Mouse (Mus musculus): ENCODE results near the gene Lcn11. TPM values are rescaled to one million over a fixed set of nuclear protein-coding genes. Genes with fewer than 3 reads are reported as not detected.
"Not testable (repeated sequence)": the region's sequence is repeated elsewhere in the genome, so short reads cannot be mapped to it uniquely, and the experiment has no call there.

Lcn11 gene
- polyA plus RNA-seq (2014; fragmentation: Nextera tagmentation; extraction: Ambion mirVana), result not detected in 2 replicates

- H3K4me3 ChIP-seq (ENCODE audit: low read depth, low read length), result no peak within 1 kb of the TSS
- no peaks in the 10 kb centered on the region for H3K36me3 ChIP-seq (ENCODE audit: control insufficient read depth, insufficient read depth, low read length)
- H3K27me3 ChIP-seq (ENCODE audit: control insufficient read depth, insufficient read depth, low read length), result no peaks in the 10 kb centered on the region
- H3K27ac ChIP-seq (ENCODE audit: low read depth, low read length), result no peak within 1 kb of the TSS
- WGBS, result 91% methylated on average over 1 of the region's 1 CpGs
- no peaks in the 10 kb centered on the region for H3K4me1 ChIP-seq (ENCODE audit: control insufficient read depth, insufficient read depth, low read length)
- no peaks in the 10 kb centered on the region for H3K9me3 ChIP-seq (ENCODE audit: control insufficient read depth, low read length)
- H3K9ac ChIP-seq (replicated peaks; ENCODE audit: low read depth, low read length), result no peak within 1 kb of the TSS
- no peak for ATAC-seq (ENCODE audit: low read depth)
- no peak within 1 kb of the TSS for H3K4me2 ChIP-seq (ENCODE audit: low read depth, low read length)
Measured at GRCm38 (mm10) chr2:25776717-25777116, at the start of gene Lcn11. TSS of gene Lcn11 (plus strand) at chr2:25777017.

- Histone ChIP-seq H3K27me3 (ENCODE audit: control insufficient read depth, insufficient read depth, low read length) (no peaks in the 10 kb centered on the region), H3K4me2 (ENCODE audit: low read depth, low read length) (no peak overlapping the region), H3K9me3 (ENCODE audit: control insufficient read depth, low read length) (no peaks in the 10 kb centered on the region), H3K9ac (replicated peaks; ENCODE audit: low read depth, low read length) (no peak overlapping the region), H3K4me3 (ENCODE audit: low read depth, low read length) (no peak overlapping the region), H3K4me1 (ENCODE audit: control insufficient read depth, insufficient read depth, low read length) (no peaks in the 10 kb centered on the region), H3K36me3 (ENCODE audit: control insufficient read depth, insufficient read depth, low read length) (no peaks in the 10 kb centered on the region), H3K27ac (ENCODE audit: low read depth, low read length) (no peak overlapping the region)
- WGBS, result 50% methylated on average over 2 of the region's 2 CpGs
- no peak for ATAC-seq (ENCODE audit: low read depth)
Measured at GRCm38 (mm10) chr2:25733199-25733930, 43.5 kb upstream of the Lcn11 start.

- H3K27me3 ChIP-seq (ENCODE audit: control insufficient read depth, insufficient read depth, low read length); H3K27ac ChIP-seq (ENCODE audit: low read depth, low read length); H3K4me1 ChIP-seq (ENCODE audit: control insufficient read depth, insufficient read depth, low read length); H3K4me3 ChIP-seq (ENCODE audit: low read depth, low read length); ATAC-seq (ENCODE audit: low read depth); H3K9ac ChIP-seq (replicated peaks; ENCODE audit: low read depth, low read length); H3K36me3 ChIP-seq (ENCODE audit: control insufficient read depth, insufficient read depth, low read length); H3K9me3 ChIP-seq (ENCODE audit: control insufficient read depth, low read length); H3K4me2 ChIP-seq (ENCODE audit: low read depth, low read length): not testable (repeated sequence)
- WGBS, result 93% methylated on average over 3 of the region's 3 CpGs
Measured at GRCm38 (mm10) chr2:25736709-25737108, 40.1 kb upstream of the Lcn11 start, which contains the start of gene Obp2b. TSS of gene Obp2b (plus strand) at chr2:25737009.

GRCm38 (mm10) chr2:25741671-25742070 lies 35.1 kb upstream of the Lcn11 start:
- WGBS, result 68% methylated on average over 1 of the region's 1 CpGs
- Histone ChIP-seq H3K27me3 (ENCODE audit: control insufficient read depth, insufficient read depth, low read length) (no peaks in the 10 kb centered on the region), H3K36me3 (ENCODE audit: control insufficient read depth, insufficient read depth, low read length) (no peaks in the 10 kb centered on the region), H3K27ac (ENCODE audit: low read depth, low read length) (no peak overlapping the region), H3K9me3 (ENCODE audit: control insufficient read depth, low read length) (no peaks in the 10 kb centered on the region), H3K4me2 (ENCODE audit: low read depth, low read length) (no peak overlapping the region), H3K4me1 (ENCODE audit: control insufficient read depth, insufficient read depth, low read length) (no peaks in the 10 kb centered on the region), H3K4me3 (ENCODE audit: low read depth, low read length) (no peak overlapping the region), H3K9ac (replicated peaks; ENCODE audit: low read depth, low read length) (no peak overlapping the region)
- ATAC-seq (ENCODE audit: low read depth), result no peak

GRCm38 (mm10) chr2:25754201-25754600 lies 22.6 kb upstream of the Lcn11 start:
- H3K4me3 ChIP-seq (ENCODE audit: low read depth, low read length), result no peak overlapping the region
- ATAC-seq (ENCODE audit: low read depth), result no peak
- no peak overlapping the region for H3K9ac ChIP-seq (replicated peaks; ENCODE audit: low read depth, low read length)
- no peaks in the 10 kb centered on the region for H3K27me3 ChIP-seq (ENCODE audit: control insufficient read depth, insufficient read depth, low read length)
- WGBS, result 96% methylated on average over 1 of the region's 1 CpGs
- H3K36me3 ChIP-seq (ENCODE audit: control insufficient read depth, insufficient read depth, low read length), result no peaks in the 10 kb centered on the region
- no peak overlapping the region for H3K4me2 ChIP-seq (ENCODE audit: low read depth, low read length)
- no peak overlapping the region for H3K27ac ChIP-seq (ENCODE audit: low read depth, low read length)
- no peaks in the 10 kb centered on the region for H3K4me1 ChIP-seq (ENCODE audit: control insufficient read depth, insufficient read depth, low read length)
- no peaks in the 10 kb centered on the region; the same call in 1 of the 2 replicates for H3K9me3 ChIP-seq (ENCODE audit: control insufficient read depth, low read length)

- Histone ChIP-seq H3K4me3 (ENCODE audit: low read depth, low read length) (no peak overlapping the region), H3K36me3 (ENCODE audit: control insufficient read depth, insufficient read depth, low read length) (no peaks in the 10 kb centered on the region), H3K4me1 (ENCODE audit: control insufficient read depth, insufficient read depth, low read length) (no peaks in the 10 kb centered on the region), H3K27ac (ENCODE audit: low read depth, low read length) (no peak overlapping the region), H3K4me2 (ENCODE audit: low read depth, low read length) (no peak overlapping the region), H3K27me3 (ENCODE audit: control insufficient read depth, insufficient read depth, low read length) (no peaks in the 10 kb centered on the region), H3K9ac (replicated peaks; ENCODE audit: low read depth, low read length) (no peak overlapping the region), H3K9me3 (ENCODE audit: control insufficient read depth, low read length) (no peaks in the 10 kb centered on the region; the same call in 1 of the 2 replicates)
- ATAC-seq (ENCODE audit: low read depth), result no peak
- 52% methylated on average over 4 of the region's 4 CpGs for WGBS
Measured at GRCm38 (mm10) chr2:25758064-25758625, 18.7 kb upstream of the Lcn11 start.

GRCm38 (mm10) chr2:25765269-25765668 lies 11.5 kb upstream of the Lcn11 start, which contains the start of gene Lcn3:
TSS of gene Lcn3 (plus strand) at chr2:25765569.
- H3K36me3 ChIP-seq (ENCODE audit: control insufficient read depth, insufficient read depth, low read length), result no peaks in the 10 kb centered on the region
- H3K9ac ChIP-seq (replicated peaks; ENCODE audit: low read depth, low read length), result no peak within 1 kb of the TSS
- no peak within 1 kb of the TSS for H3K4me3 ChIP-seq (ENCODE audit: low read depth, low read length)
- no peak within 1 kb of the TSS for H3K4me2 ChIP-seq (ENCODE audit: low read depth, low read length)
- H3K9me3 ChIP-seq (ENCODE audit: control insufficient read depth, low read length), result no peaks in the 10 kb centered on the region
- no peak within 1 kb of the TSS for H3K27ac ChIP-seq (ENCODE audit: low read depth, low read length)
- 57% methylated on average over 2 of the region's 2 CpGs for WGBS
- no peaks in the 10 kb centered on the region for H3K27me3 ChIP-seq (ENCODE audit: control insufficient read depth, insufficient read depth, low read length)
- H3K4me1 ChIP-seq (ENCODE audit: control insufficient read depth, insufficient read depth, low read length), result no peaks in the 10 kb centered on the region
- no peak for ATAC-seq (ENCODE audit: low read depth)

GRCm38 (mm10) chr2:25767764-25768163 lies 9.1 kb upstream of the Lcn11 start:
- no peaks in the 10 kb centered on the region for H3K27me3 ChIP-seq (ENCODE audit: control insufficient read depth, insufficient read depth, low read length)
- H3K9ac ChIP-seq (replicated peaks; ENCODE audit: low read depth, low read length), result no peak overlapping the region
- H3K27ac ChIP-seq (ENCODE audit: low read depth, low read length), result no peak overlapping the region
- no peaks in the 10 kb centered on the region for H3K4me1 ChIP-seq (ENCODE audit: control insufficient read depth, insufficient read depth, low read length)
- ATAC-seq (ENCODE audit: low read depth), result no peak
- WGBS, result 83% methylated on average over 4 of the region's 4 CpGs
- no peaks in the 10 kb centered on the region for H3K9me3 ChIP-seq (ENCODE audit: control insufficient read depth, low read length)
- H3K36me3 ChIP-seq (ENCODE audit: control insufficient read depth, insufficient read depth, low read length), result no peaks in the 10 kb centered on the region
- H3K4me2 ChIP-seq (ENCODE audit: low read depth, low read length), result no peak overlapping the region
- H3K4me3 ChIP-seq (ENCODE audit: low read depth, low read length), result no peak overlapping the region

- H3K4me1 ChIP-seq (ENCODE audit: control insufficient read depth, insufficient read depth, low read length), result no peaks in the 10 kb centered on the region
Measured at GRCm38 (mm10) chr2:25773507-25773906, 3.3 kb upstream of the Lcn11 start.

More at GRCm38 (mm10) chr2:25773507-25773906, 3.3 kb upstream of the Lcn11 start:
- no peak for ATAC-seq (ENCODE audit: low read depth)
- H3K9me3 ChIP-seq (ENCODE audit: control insufficient read depth, low read length), result no peaks in the 10 kb centered on the region
- no peak overlapping the region for H3K27ac ChIP-seq (ENCODE audit: low read depth, low read length)
- no peaks in the 10 kb centered on the region for H3K27me3 ChIP-seq (ENCODE audit: control insufficient read depth, insufficient read depth, low read length)
- H3K36me3 ChIP-seq (ENCODE audit: control insufficient read depth, insufficient read depth, low read length), result no peaks in the 10 kb centered on the region
- no peak overlapping the region for H3K9ac ChIP-seq (replicated peaks; ENCODE audit: low read depth, low read length)
- no peak overlapping the region for H3K4me2 ChIP-seq (ENCODE audit: low read depth, low read length)
- H3K4me3 ChIP-seq (ENCODE audit: low read depth, low read length), result no peak overlapping the region
- 96% methylated on average over 2 of the region's 2 CpGs for WGBS

Measured in neural tube, embryonic 14.5 days (tissue).